Comparison of ENCODE assay signal across 8 mouse cellular contexts in the genomic region with DNA sequence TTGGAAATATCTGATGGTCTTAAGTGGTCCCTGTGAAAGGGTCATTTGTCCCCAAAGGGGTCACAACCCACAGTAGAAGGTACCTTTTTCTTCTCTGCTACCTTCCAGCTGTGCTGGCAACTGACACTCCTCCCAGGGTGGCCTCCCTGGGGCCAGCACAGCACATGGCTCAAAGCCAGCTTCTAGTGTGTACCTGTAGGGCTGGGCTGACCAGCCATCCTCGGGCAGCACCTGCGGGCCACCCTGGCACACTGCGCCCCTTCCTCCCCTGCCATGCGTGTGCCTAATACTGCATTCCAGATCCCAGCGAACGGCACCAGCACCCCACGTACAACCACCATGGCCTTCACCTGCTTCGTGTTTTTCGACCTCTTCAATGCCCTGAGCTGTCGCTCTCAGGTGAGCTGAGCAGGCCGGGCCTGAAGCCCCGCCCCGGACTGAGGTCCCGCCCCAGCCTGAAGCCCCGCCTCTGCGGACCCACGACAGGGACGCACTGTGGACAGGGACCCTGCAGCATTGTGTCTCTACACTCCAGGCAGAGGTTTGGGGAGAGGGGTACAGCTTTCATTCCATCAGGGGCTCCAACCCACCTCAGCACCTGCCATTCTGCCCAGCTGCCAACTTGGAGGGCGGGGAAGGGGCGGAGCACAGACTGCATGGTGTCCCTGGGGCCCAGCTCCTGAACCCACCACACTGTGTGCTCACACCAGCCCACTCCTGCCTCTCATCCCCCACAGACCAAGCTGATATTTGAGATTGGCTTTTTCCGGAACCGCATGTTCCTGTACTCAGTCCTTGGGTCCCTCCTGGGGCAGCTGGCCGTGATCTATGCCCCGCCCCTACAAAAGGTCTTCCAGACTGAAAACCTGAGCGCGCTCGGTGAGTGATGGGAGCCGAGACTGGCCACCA. TPM values are rescaled to one million over a fixed set of nuclear protein-coding genes. Genes with fewer than 3 reads are reported as not detected.
A peak's percentile ranks its signal among the peaks of the same experiment; 100 is the strongest.
DNase-seq lines count a peak whose midpoint lies in the region; ATAC-seq lines count a peak whose summit lies in the region.

No protein-coding gene starts in this region.

- H3K4me1 ChIP-seq in embryonic facial prominence, embryonic 14.5 days (ENCODE audit: control insufficient read depth, insufficient read depth, low read length): no peaks in the 10 kb centered on the region
- peaks cover 15% of the 10 kb centered on the region for H3K4me1 ChIP-seq in stomach, embryonic 16.5 days (ENCODE audit: control insufficient read depth, insufficient read depth, low read length)

- peak; percentile 51; the same call in 1 of the 2 replicates for ATAC-seq in embryonic facial prominence, embryonic 14.5 days (ENCODE audit: low read depth)
- peak; percentile 65; the same call in 1 of the 2 replicates for ATAC-seq in stomach, embryonic 16.5 days (ENCODE audit: insufficient read depth, low FRiP score)

- H3K9ac ChIP-seq in embryonic facial prominence, embryonic 14.5 days (ENCODE audit: low read depth, low read length): 0 out of 2 replicates have a peak overlapping the region, but pooled peaks have one; percentile 30
- H3K9ac ChIP-seq in stomach, embryonic 16.5 days (ENCODE audit: low read length): peak overlapping the region; percentile 37; the same call in 1 of the 2 replicates

- no peak overlapping the region for H3K27ac ChIP-seq in embryonic facial prominence, embryonic 14.5 days (replicated peaks; ENCODE audit: low read depth, low read length)
- no peak overlapping the region for H3K27ac ChIP-seq in stomach, embryonic 16.5 days (ENCODE audit: low read length)

- H3K36me3 ChIP-seq in embryonic facial prominence, embryonic 14.5 days (ENCODE audit: control insufficient read depth, insufficient read depth, low read length): peaks cover 4% of the 10 kb centered on the region; the same call in 1 of the 2 replicates
- H3K36me3 ChIP-seq in stomach, embryonic 16.5 days (ENCODE audit: control insufficient read depth, insufficient read depth, low read length): no peaks in the 10 kb centered on the region

- H3K27me3 ChIP-seq in embryonic facial prominence, embryonic 14.5 days (replicated peaks; ENCODE audit: control insufficient read depth, insufficient read depth, low read length): no peaks in the 10 kb centered on the region
- no peaks in the 10 kb centered on the region for H3K27me3 ChIP-seq in stomach, embryonic 16.5 days (ENCODE audit: control insufficient read depth, insufficient read depth, low read length)

- H3K4me2 ChIP-seq in embryonic facial prominence, embryonic 14.5 days (ENCODE audit: low read depth, low read length): peak overlapping the region; percentile 50
- H3K4me2 ChIP-seq in stomach, embryonic 16.5 days (ENCODE audit: low read depth, low read length): peak overlapping the region; percentile 48

- WGBS in embryonic facial prominence, embryonic 14.5 days: 25% methylated on average over 24 of the region's 28 CpGs
- WGBS in stomach, embryonic 16.5 days: 20% methylated on average over 28 of the region's 28 CpGs

- peak overlapping the region; percentile 28 for H3K4me3 ChIP-seq in embryonic facial prominence, embryonic 14.5 days (ENCODE audit: low read depth, low read length)
- H3K4me3 ChIP-seq in stomach, embryonic 16.5 days (replicated peaks; ENCODE audit: low read length): peak overlapping the region; percentile 34

- H3K9me3 ChIP-seq in embryonic facial prominence, embryonic 14.5 days (ENCODE audit: control insufficient read depth, low read length): no peaks in the 10 kb centered on the region
- no peaks in the 10 kb centered on the region for H3K9me3 ChIP-seq in stomach, embryonic 16.5 days (replicated peaks; ENCODE audit: control insufficient read depth, low read length)

- DNase-seq in ZHBTc4 (ENCODE audit: low read depth, low spot score): peak; percentile 35
- DNase-seq in embryonic facial prominence, embryonic 14.5 days (ENCODE audit: low spot score): no peak
- DNase-seq in kidney, adult 18-20 months: peak; percentile 59
- peak; percentile 25 for DNase-seq in lung, postnatal 10 days
- DNase-seq in urinary bladder, adult 2 months (ENCODE audit: low spot score): no peak
- no peak for DNase-seq in layer of hippocampus, adult 8-10 months (ENCODE audit: low spot score in 2 of 2)
- no peak for DNase-seq in adrenal gland, adult 18-20 months (ENCODE audit: low spot score in 2 of 2)

RNA-seq across cellular contexts. Expression of a gene that starts 22.7 kb away (rescaled TPM):
- 5.4 and 5.5 TPM in 2 replicates for polyA plus RNA-seq in embryonic facial prominence, embryonic 14.5 days (2014; fragmentation: Nextera tagmentation; extraction: Ambion mirVana)
- polyA plus RNA-seq in stomach, embryonic 16.5 days (2015; fragmentation: Nextera tagmentation; extraction: Ambion mirVana): 14.5 and 16.5 TPM in 2 replicates
- 16.0 and 16.4 TPM in 2 replicates for polyA plus RNA-seq in urinary bladder, adult 2 months (2012; rRNA removed)
- 10 to 100 TPM; 12.5 to 15.9 (median 15.5) TPM for total RNA-seq in layer of hippocampus, adult 8-10 months (2022)
- 1 to 10 TPM; 8.4 to 9.7 TPM for total RNA-seq in adrenal gland, adult 18-20 months (2021)

RNA-seq across cellular contexts. Expression of a gene that starts 55.7 kb away (rescaled TPM):
- polyA plus RNA-seq in embryonic facial prominence, embryonic 14.5 days (2014; fragmentation: Nextera tagmentation; extraction: Ambion mirVana): 1.3 and 1.8 TPM in 2 replicates
- polyA plus RNA-seq in stomach, embryonic 16.5 days (2015; fragmentation: Nextera tagmentation; extraction: Ambion mirVana): 10.8 and 15.9 TPM in 2 replicates
- polyA plus RNA-seq in urinary bladder, adult 2 months (2012; rRNA removed): 2.2 and 2.3 TPM in 2 replicates
- total RNA-seq in layer of hippocampus, adult 8-10 months (2022): 1 to 10 TPM; 1.9 to 2.4 (median 2.2) TPM
- under 1 TPM; 0.13 to 0.56 TPM for total RNA-seq in adrenal gland, adult 18-20 months (2021)

Comparison
In these comparisons a context has a peak if more than half of its experiments do, and no peak if none do; other contexts are left out.
1. DNase-seq: peak in ZHBTc4 (single experiment), kidney, adult 18-20 months (single experiment) and lung, postnatal 10 days (single experiment); none in embryonic facial prominence, embryonic 14.5 days (single experiment), urinary bladder, adult 2 months (single experiment), layer of hippocampus, adult 8-10 months (0 of 2) and adrenal gland, adult 18-20 months (0 of 2).